Mouse (Mus musculus): ENCODE data around the gene Sox18. TPM values are rescaled to one million over a fixed set of nuclear protein-coding genes. Genes with fewer than 3 reads are reported as not detected.

The Sox18 gene
- not detected for total RNA-seq (2023)

DNA sequence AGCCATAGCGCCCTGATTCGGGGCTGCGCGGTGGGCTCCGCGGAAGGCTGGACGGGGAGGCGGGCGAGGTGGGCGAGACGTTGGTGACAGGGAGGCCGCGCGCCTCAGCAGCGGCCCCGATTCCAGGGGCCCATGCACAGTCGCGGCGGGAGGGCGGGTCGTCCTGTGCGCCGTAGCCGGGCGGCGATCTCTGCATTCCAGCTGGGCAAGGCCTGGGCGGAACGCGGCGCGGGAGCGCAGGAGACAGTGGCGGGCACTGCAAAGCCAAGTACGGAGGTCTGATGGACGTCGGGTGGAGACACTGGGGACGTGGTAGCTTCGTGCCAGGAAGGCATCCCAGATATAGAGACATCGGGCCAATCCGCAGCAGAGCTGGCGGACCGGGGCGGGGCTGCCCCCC is at the start of gene Sox18:
Gene Sox18, minus strand, starts transcription at position 315 of the 400 bp plus-strand sequence.

GRCm38 (mm10) chr2:181714903-181715326 is 43.5 kb upstream of the Sox18 start, which contains the start of gene Oprl1:
Gene Oprl1, plus strand, starts transcription at chr2:181715016.

GRCm38 (mm10) chr2:181698241-181698640 is 26.8 kb upstream of the Sox18 start, which contains the start of gene Lkaaear1:
Gene Lkaaear1, minus strand, starts transcription at chr2:181698442.

DNA sequence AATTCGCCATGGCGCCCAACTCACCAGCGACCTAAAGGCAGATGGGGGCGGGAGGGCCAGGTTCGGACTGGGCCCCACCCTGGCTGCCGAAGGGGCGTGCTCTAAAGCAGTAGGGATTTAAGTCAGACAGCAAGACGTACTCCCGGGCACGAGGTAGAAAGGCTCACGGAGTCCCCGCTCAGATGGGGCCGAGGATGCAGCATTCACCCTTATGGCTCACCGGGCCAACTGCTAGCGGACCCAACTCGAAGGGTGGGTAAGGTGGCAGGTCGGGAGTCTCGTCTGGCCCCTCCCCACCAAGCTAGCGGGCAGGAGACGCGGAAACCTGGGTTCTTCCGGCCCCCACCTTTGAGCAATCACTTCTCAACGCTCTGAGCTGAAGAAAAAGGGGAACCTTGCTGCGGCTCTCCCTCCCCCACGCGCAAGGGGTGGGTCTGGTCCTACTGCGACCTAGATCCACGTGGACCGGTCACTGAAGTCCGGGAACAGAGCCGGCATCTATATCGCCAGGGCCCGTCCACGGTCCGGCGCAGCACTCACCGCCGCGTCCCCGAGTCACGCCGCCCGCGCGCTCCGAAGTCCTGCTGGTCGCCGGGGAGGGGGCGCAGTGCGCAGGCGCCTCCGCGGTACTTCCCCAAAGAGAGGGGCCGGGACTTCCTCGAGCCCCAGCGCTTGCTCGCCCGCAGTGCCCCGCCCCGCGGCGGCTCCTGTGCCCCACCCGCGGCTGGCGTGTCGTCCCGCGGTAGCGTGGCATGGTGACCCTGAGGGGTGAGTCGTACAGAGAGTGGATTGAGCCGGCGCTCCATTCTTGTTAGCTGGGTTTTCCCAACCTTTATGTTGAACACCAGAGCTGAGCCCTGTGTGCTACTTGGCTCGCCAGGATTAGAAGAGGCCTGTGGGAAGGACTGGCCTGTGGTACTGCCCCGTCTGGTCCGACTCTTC is 22.2 kb upstream of the Sox18 start, which contains the start of gene Rgs19:
Gene Rgs19, minus strand, starts transcription at position 639 of the 942 bp plus-strand sequence.

GRCm38 (mm10) chr2:181679951-181680715 is 8.7 kb upstream of the Sox18 start, which contains the start of gene Tcea2:
Gene Tcea2, plus strand, starts transcription at chr2:181680310.

DNA sequence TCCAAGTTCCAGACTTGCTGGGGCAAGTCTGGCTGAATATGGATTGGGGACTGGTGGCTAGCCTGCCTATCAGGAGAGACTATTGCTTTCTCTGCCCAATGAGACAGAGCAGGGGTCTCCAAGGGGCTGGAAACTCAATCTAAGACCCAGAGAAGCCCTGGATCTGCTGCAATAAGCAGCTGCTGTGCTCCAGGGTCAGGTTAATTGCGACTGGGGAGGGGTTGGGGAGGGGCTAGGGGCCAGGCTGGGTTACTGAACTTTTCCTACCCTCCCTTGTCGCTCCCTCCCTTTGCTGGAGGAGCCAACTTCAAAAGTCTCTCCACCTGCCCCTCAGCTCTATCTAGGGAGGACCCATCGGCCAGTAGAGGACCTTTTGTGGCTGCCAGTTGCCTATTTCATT is 14.7 kb downstream of the Sox18 start, which contains the start of gene Gm29797:
Gene Gm29797, plus strand, starts transcription at position 301 of the 400 bp plus-strand sequence.

Other genes with a start within 250 kb of the Sox18 start
- gene Zbtb46, start 212.2 kb downstream of the Sox18 start, total RNA-seq (2023): 0.24 TPM
- gene Abhd16b, start 178.4 kb downstream of the Sox18 start, total RNA-seq (2023): not detected
- 59.8 TPM for gene Tpd52l2, start 174.5 kb downstream of the Sox18 start, total RNA-seq (2023)
- 112 TPM for gene Dnajc5, start 151.2 kb downstream of the Sox18 start, total RNA-seq (2023)
- 126 TPM for gene Uckl1, start 86.7 kb downstream of the Sox18 start, total RNA-seq (2023)
- 63.4 TPM for gene Prpf6, start 79.8 kb downstream of the Sox18 start, total RNA-seq (2023)
- gene Zfp512b, start 78.8 kb downstream of the Sox18 start, total RNA-seq (2023): 58.7 TPM
- 8.1 TPM for gene Samd10, start 72.4 kb downstream of the Sox18 start, total RNA-seq (2023)
- not detected for gene Gm29797, start 14.6 kb downstream of the Sox18 start, total RNA-seq (2023)
- 19.2 TPM for gene Tcea2, start 8.7 kb upstream of the Sox18 start, total RNA-seq (2023)
- gene Rgs19, start 22.3 kb upstream of the Sox18 start, total RNA-seq (2023): 102 TPM
- not detected for gene Lkaaear1, start 26.8 kb upstream of the Sox18 start, total RNA-seq (2023)
- gene Oprl1, start 43.4 kb upstream of the Sox18 start, total RNA-seq (2023): not detected
- not detected for gene Myt1, start 91.7 kb upstream of the Sox18 start, total RNA-seq (2023)
- gene Pcmtd2, start 166.2 kb upstream of the Sox18 start, total RNA-seq (2023): 59.2 TPM
- gene Polr3k, start 192.7 kb upstream of the Sox18 start, total RNA-seq (2023): 11.8 TPM